21 mouse cellular contexts compared by ENCODE assay signal in the genomic region with DNA sequence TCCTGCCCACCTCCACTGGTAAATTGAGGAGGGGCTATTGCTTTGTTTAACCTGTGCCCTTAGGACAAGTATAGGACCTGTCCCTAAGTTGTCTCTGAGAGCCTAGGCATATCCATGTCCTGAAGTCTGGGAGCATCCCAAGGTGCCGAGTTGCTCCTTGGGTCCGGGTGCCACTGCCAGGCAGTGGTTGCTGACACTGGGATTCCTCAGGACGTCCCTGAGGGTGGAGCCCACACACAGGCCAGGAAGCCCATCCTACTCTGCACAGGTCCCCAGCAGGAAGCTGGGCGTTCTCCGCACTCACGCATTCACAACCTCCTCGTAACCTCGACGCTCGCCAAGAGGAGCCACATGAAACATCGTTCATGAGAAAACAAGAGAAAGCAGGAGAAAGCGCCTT. TPM values are rescaled to one million over a fixed set of nuclear protein-coding genes. Genes with fewer than 3 reads are reported as not detected.
"Had no signal": no experiment of that assay in that cellular context is flagged by ENCODE, and none has a peak within 500 bp of the region (broad histone marks: within the 10 kb centered on the region; RNA-seq: fewer than 3 reads in every experiment).

No protein-coding gene starts in this region.

- H3K4me3 ChIP-seq: midbrain, embryonic 10.5 days; midbrain, embryonic 12.5 days; myocyte; neural tube, embryonic 13.5 days had no signal

- H3K4me2 ChIP-seq: lung, embryonic 14.5 days; midbrain, embryonic 12.5 days; neural tube, embryonic 13.5 days had no signal

- H3K4me1 ChIP-seq: midbrain, embryonic 10.5 days; midbrain, embryonic 12.5 days; neural tube, embryonic 13.5 days had no signal

- H3K27ac ChIP-seq: midbrain, embryonic 10.5 days; midbrain, embryonic 12.5 days; neural tube, embryonic 13.5 days had no signal

- H3K9ac ChIP-seq: lung, embryonic 14.5 days; midbrain, embryonic 12.5 days; neural tube, embryonic 13.5 days had no signal

- H3K9me3 ChIP-seq: midbrain, embryonic 10.5 days; midbrain, embryonic 12.5 days; neural tube, embryonic 13.5 days had no signal

- H3K27me3 ChIP-seq: midbrain, embryonic 12.5 days; neural tube, embryonic 13.5 days had no signal

- DNase-seq: lung, adult 18-20 months; lung, embryonic 14.5 days; lung, postnatal 10 days; lung, postnatal 4 days; midbrain, embryonic 14.5 days; right cerebral cortex, postnatal 14 days; thymus, adult 18-20 months; thymus, postnatal 14 days; thymus, postnatal 36 days had no signal

- ATAC-seq: midbrain, embryonic 16.5 days had no signal

RNA-seq across cellular contexts. Expression of gene Elobl, which starts 25.2 kb away (rescaled TPM):
- total RNA-seq: megakaryocyte, adult 5-6 weeks; megakaryocyte-erythroid progenitor cell, adult 5-6 weeks; neutrophil, adult 5-6 weeks had no signal
- polyA plus RNA-seq: lung, embryonic 14.5 days; lung, embryonic 16.5 days; midbrain, embryonic 10.5 days; midbrain, embryonic 12.5 days; midbrain, embryonic 14.5 days; midbrain, embryonic 16.5 days; neural tube, embryonic 11.5 days; neural tube, embryonic 13.5 days; stomach, embryonic 14.5 days; stomach, embryonic 16.5 days had no signal
